Mouse (Mus musculus) intestine, postnatal 0 days (tissue): ENCODE measurements around the gene Oit3. TPM values are rescaled to one million over a fixed set of nuclear protein-coding genes. Genes with fewer than 3 reads are reported as not detected.

Experiments used
- ATAC-seq: fragments of 200-750 bp; cut with Nextera tagmentation; 2 replicates; pipeline ENCODE4 v1.8.0; 2017; ENCODE audit warnings: mild to moderate bottlenecking, moderate TSS enrichment, moderate library complexity
- H3K27ac ChIP-seq: fragments of 300-500 bp; sonication (generic); 2 replicates; pipeline ENCODE4 v1.5.1; 2014; ENCODE audit warnings: mild to moderate bottlenecking, low read depth, low read length, moderate library complexity
- H3K27me3 ChIP-seq: fragments of 300-500 bp; sonication (generic); replicated peaks from 2 replicates; pipeline ENCODE4 v1.6.1; 2014; ENCODE audit warnings: low read length, mixed read lengths; ENCODE audit not compliant: control insufficient read depth, insufficient read depth
- H3K36me3 ChIP-seq: fragments of 300-500 bp; sonication (generic); 2 replicates; pipeline ENCODE4 v1.6.1; 2014; ENCODE audit warnings: mild to moderate bottlenecking, moderate library complexity; ENCODE audit not compliant: control insufficient read depth, insufficient read depth
- H3K4me1 ChIP-seq: fragments of 300-500 bp; sonication (generic); replicated peaks from 2 replicates; pipeline ENCODE4 v1.6.1; 2014; ENCODE audit warnings: antibody characterized with exemption, low read length, mixed read lengths; ENCODE audit not compliant: control insufficient read depth, insufficient read depth
- H3K4me2 ChIP-seq: fragments of 300-500 bp; sonication (generic); replicated peaks from 2 replicates; pipeline ENCODE4 v1.6.1; 2014; ENCODE audit warnings: low read depth, mild to moderate bottlenecking, moderate library complexity
- H3K4me3 ChIP-seq: fragments of 300-500 bp; sonication (generic); 2 replicates; pipeline ENCODE4 v1.5.1; 2014; ENCODE audit warnings: low read depth, low read length
- H3K9ac ChIP-seq: fragments of 300-500 bp; sonication (generic); 2 replicates; pipeline ENCODE4 v1.6.1; 2014; ENCODE audit warnings: mild to moderate bottlenecking, low read depth, low read length
- H3K9me3 ChIP-seq: fragments of 300-500 bp; sonication (generic); 2 replicates; pipeline ENCODE4 v1.6.1; 2016; ENCODE audit warnings: mixed run types; ENCODE audit not compliant: control insufficient read depth
- CTCF ChIP-seq: sonication (generic); IDR thresholded peaks from 2 replicates; pipeline ENCODE4 v1.5.1; 2016; ENCODE audit warnings: low read depth, mild to moderate bottlenecking, control low read depth, antibody characterized with exemption, moderate library complexity
- WGBS: fragments of 180-500 bp; shearing (Covaris S2); extraction: QIAGEN DNeasy Blood & Tissue Kit; methylation state at CpG from one replicate; pipeline ENCODE4 v1.1.7; 2014; 5-methylcytosine and 5-hydroxymethylcytosine counted together
- polyA plus RNA-seq: library from polyadenylated mRNA; unstranded; fragments of >200 nt; fragmentation: Nextera tagmentation; extraction: Ambion mirVana; gene quantifications from 2 replicates; pipeline ENCODE4 v1.2.1, GENCODE M21; 2015

Gene Oit3
- polyA plus RNA-seq, 1 experiment from 2014 or later = 0.31 TPM

GRCm38 (mm10) chr10:59467297-59467696 is 25.7 kb upstream of the Oit3 start:
- WGBS = 82% methylated on average over 12 of the region's 12 CpGs
- Histone ChIP-seq H3K36me3 (peaks cover 11% of the 10 kb centered on the region), H3K4me2 (no peak overlapping the region), H3K9me3 (no peaks in the 10 kb centered on the region), H3K27me3 (no peaks in the 10 kb centered on the region), H3K9ac (no peak overlapping the region), H3K4me3 (no peak overlapping the region), H3K4me1 (no peaks in the 10 kb centered on the region), H3K27ac (no peak overlapping the region)
- no peak for TF ChIP-seq CTCF
- ATAC-seq = no peak

DNA sequence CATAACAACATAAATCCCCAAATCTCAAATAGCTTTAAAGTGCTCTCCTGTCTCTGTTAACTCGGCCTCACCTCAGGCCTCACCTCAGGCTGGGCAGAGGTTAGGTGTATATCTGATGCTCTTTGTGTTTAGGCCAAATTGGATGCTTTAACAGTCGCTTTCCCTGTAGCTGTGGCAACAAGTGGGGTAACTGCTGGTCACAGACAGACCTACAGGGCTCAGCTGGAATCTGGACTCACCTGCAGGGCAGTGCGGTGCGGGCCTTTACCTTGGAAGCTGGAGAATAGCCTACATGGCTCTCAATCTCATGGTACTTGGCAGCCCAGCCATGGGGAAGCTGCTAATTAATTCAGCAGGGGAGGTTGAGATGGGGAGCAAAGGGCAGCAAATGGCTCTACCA is 25.0 kb upstream of the Oit3 start:
- 91% methylated on average over 4 of the region's 4 CpGs for WGBS
- TF ChIP-seq CTCF = no peak
- H3K9ac ChIP-seq = no peak overlapping the region

DNA sequence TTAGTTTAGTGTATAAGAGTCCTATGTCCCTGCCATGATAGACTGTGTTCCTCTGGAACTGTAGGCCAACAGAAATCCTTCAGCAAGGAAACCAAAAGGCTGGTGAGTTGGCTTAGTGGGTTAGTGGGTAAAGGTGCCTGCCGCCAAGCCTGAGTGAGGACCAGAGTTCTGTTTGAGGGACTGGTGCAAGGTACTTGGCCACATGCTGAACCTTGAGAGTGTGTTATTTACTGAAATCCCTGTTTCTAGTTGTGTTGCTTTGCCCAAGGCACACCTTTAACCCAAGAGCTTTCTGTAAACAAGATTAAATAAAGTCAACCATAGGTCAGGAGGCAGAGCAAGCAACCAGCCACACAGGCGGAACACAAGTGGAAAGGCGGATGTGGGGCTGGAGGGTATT is 24.0 kb upstream of the Oit3 start:
- Histone ChIP-seq H3K27ac (no peak overlapping the region), H3K9ac (no peak overlapping the region), H3K9me3 (no peaks in the 10 kb centered on the region), H3K4me1 (no peaks in the 10 kb centered on the region), H3K36me3 (peaks cover 17% of the 10 kb centered on the region), H3K4me2 (no peak overlapping the region), H3K27me3 (no peaks in the 10 kb centered on the region), H3K4me3 (no peak overlapping the region)
- WGBS = 87% methylated on average over 3 of the region's 3 CpGs
- no peak for TF ChIP-seq CTCF
- ATAC-seq = no peak

More for the DNA sequence above, 25.0 kb upstream of the Oit3 start:
- Histone ChIP-seq H3K4me1 (no peaks in the 10 kb centered on the region), H3K27ac (no peak overlapping the region), H3K27me3 (no peaks in the 10 kb centered on the region), H3K4me2 (no peak overlapping the region), H3K36me3 (peaks cover 12% of the 10 kb centered on the region), H3K9me3 (no peaks in the 10 kb centered on the region), H3K4me3 (no peak overlapping the region)
- no peak for ATAC-seq

DNA sequence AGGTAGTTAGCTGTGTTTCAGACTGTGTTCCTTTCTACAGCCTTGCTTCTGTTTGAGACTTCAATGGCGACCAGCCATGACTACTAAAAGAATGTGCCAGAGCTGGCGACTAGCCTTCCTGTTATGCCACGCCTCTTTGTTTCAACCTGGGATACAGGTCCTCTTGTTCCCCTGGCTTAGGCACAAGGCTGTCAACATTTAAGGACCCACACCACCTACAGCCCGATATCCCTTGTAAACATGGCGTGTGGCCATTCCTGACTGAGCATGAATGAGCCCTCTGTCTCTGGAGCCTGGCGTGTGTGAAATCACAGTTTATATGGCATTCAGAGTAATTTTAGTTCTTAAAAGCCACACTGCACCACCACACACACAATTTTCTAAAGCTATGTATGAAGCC is 20.7 kb upstream of the Oit3 start:
- peaks cover 21% of the 10 kb centered on the region for H3K36me3 ChIP-seq
- H3K4me2 ChIP-seq = no peak overlapping the region
- no peak overlapping the region for H3K9ac ChIP-seq
- ATAC-seq = no peak
- H3K9me3 ChIP-seq = no peaks in the 10 kb centered on the region
- H3K4me1 ChIP-seq = no peaks in the 10 kb centered on the region
- TF ChIP-seq CTCF = no peak
- no peak overlapping the region for H3K4me3 ChIP-seq
- WGBS = 83% methylated on average over 6 of the region's 6 CpGs
- H3K27me3 ChIP-seq = no peaks in the 10 kb centered on the region
- no peak overlapping the region for H3K27ac ChIP-seq

DNA sequence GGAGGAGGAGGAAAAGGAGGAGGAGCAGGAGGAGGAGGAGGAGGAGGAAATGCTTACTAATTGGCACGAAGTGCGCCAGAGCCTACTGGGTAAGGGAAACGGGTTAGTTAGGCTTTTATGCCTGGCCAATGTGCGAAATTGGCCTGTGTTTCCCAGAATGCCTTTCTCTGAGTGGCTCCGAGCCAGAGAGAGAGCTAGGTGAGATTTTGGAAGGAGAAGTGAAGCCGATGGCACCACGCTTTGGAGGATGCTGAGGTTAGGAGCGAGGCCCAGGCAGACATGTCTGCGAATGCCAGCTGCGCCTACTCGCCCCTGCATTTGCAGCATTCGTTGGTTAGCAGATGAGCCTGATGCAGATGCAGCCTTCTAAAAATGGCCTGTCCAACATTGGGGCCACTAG is 18.2 kb upstream of the Oit3 start:
- no peak overlapping the region for H3K4me3 ChIP-seq
- no peaks in the 10 kb centered on the region for H3K4me1 ChIP-seq
- no peaks in the 10 kb centered on the region for H3K9me3 ChIP-seq
- WGBS = 93% methylated on average over 12 of the region's 12 CpGs
- H3K4me2 ChIP-seq = no peak overlapping the region
- no peak overlapping the region for H3K9ac ChIP-seq
- no peak for TF ChIP-seq CTCF
- peaks cover 32% of the 10 kb centered on the region for H3K36me3 ChIP-seq
- no peak overlapping the region for H3K27ac ChIP-seq
- no peaks in the 10 kb centered on the region for H3K27me3 ChIP-seq
- no peak for ATAC-seq

DNA sequence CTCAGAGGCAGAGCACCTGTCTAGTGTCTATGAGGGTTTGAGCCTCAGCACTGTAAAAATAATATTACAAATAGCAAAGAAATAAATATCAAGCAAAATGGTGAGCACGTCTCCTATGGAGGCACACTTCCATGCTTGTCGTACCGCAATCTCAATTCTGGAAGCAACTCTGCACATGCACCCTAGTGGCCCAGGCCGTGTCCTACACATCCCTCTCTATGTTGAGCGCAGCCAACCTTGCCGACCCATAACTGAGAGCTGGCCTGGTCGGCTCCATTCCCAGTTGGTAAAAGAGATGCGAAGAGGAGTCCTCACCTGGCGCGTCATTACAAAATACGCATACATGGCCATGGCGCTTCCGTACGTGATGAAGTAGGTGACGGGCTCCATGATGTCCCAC is 13.1 kb upstream of the Oit3 start:
- no peak for ATAC-seq
- Histone ChIP-seq H3K9ac (no peak overlapping the region), H3K4me3 (no peak overlapping the region), H3K9me3 (no peaks in the 10 kb centered on the region), H3K36me3 (peaks cover 57% of the 10 kb centered on the region), H3K27me3 (no peaks in the 10 kb centered on the region), H3K4me2 (no peak overlapping the region), H3K4me1 (no peaks in the 10 kb centered on the region), H3K27ac (no peak overlapping the region)
- TF ChIP-seq CTCF = 0 out of 2 replicates have a peak, but pooled peaks have one; percentile 16
- WGBS = 94% methylated on average over 15 of the region's 15 CpGs

DNA sequence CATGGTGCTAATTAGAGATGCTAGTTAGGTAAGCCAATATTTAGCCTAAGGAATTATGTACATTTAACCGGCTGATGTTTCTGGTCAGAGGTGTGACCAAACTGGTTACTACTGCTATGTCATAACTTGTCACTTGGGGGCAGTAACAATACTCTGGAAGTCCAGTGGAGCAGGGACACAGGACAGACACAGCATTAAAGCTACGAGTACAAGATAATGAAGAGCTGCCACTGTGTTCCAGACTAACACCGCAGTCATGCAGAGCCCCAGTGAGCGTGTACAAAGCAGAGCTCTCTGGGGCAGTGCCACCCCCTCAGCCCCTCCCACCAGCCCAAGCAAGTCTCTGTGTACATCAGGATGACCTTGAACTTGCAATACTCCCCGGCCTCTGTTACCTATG is 10.3 kb upstream of the Oit3 start:
- no peaks in the 10 kb centered on the region for H3K27me3 ChIP-seq
- H3K27ac ChIP-seq = no peak overlapping the region
- no peaks in the 10 kb centered on the region for H3K9me3 ChIP-seq
- H3K4me2 ChIP-seq = no peak overlapping the region
- WGBS = 45% methylated on average over 5 of the region's 5 CpGs
- peaks cover 67% of the 10 kb centered on the region for H3K36me3 ChIP-seq
- H3K9ac ChIP-seq = no peak overlapping the region
- H3K4me3 ChIP-seq = no peak overlapping the region
- peak; percentile 83 for TF ChIP-seq CTCF
- H3K4me1 ChIP-seq = no peaks in the 10 kb centered on the region
- no peak for ATAC-seq
